Mouse (Mus musculus) ES-E14 (cell line): ENCODE data around the gene Crct1.

Experiments used
- HCFC1 ChIP-seq: IDR thresholded peaks from 2 replicates; pipeline ENCODE4 v1.6.1; 2012; ENCODE audit warnings: low read length, inconsistent platforms, borderline replicate concordance; ENCODE audit not compliant: insufficient read depth
- MAFK ChIP-seq: IDR thresholded peaks from 2 replicates; pipeline ENCODE4 v1.6.1; 2014; ENCODE audit warnings: mild to moderate bottlenecking, low read depth, low read length, inconsistent platforms; ENCODE audit not compliant: insufficient read depth

GRCm38 (mm10) chr3:93025486-93025885, 10.0 kb upstream of the Crct1 start:
- TF ChIP-seq MAFK (no peak), HCFC1 (no peak)
